Mouse (Mus musculus) hindbrain, embryonic 15.5 days (tissue): Measurements from ENCODE around the gene Gm2115. TPM values are rescaled to one million over a fixed set of nuclear protein-coding genes. Genes with fewer than 3 reads are reported as not detected.

Experiments used
- ATAC-seq: fragments of 200-750 bp; cut with Nextera tagmentation; 2 replicates; pipeline ENCODE4 v1.8.0; 2017; ENCODE audit warnings: low read depth, moderate number of reproducible peaks, moderate TSS enrichment; ENCODE audit not compliant: low FRiP score
- H3K27ac ChIP-seq: fragments of 300-500 bp; sonication (generic); replicated peaks from 2 replicates; pipeline ENCODE4 v1.5.1; 2015; ENCODE audit warnings: mild to moderate bottlenecking, inconsistent platforms
- H3K27me3 ChIP-seq: fragments of 300-500 bp; sonication (generic); 2 replicates; pipeline ENCODE4 v1.6.1; 2015; ENCODE audit warnings: control low read depth, inconsistent platforms
- H3K36me3 ChIP-seq: fragments of 300-500 bp; sonication (generic); 2 replicates; pipeline ENCODE4 v1.6.1; 2015; ENCODE audit warnings: control low read depth, inconsistent platforms
- H3K4me1 ChIP-seq: fragments of 300-500 bp; sonication (generic); replicated peaks from 2 replicates; pipeline ENCODE4 v1.6.1; 2015; ENCODE audit warnings: control low read depth, inconsistent platforms
- H3K4me2 ChIP-seq: fragments of 300-500 bp; sonication (generic); 2 replicates; pipeline ENCODE4 v1.6.1; 2015; ENCODE audit warnings: moderate library complexity, mild to moderate bottlenecking, inconsistent platforms
- H3K4me3 ChIP-seq: fragments of 300-500 bp; sonication (generic); 2 replicates; pipeline ENCODE4 v1.5.1; 2015; ENCODE audit warnings: mild to moderate bottlenecking, inconsistent platforms
- H3K9ac ChIP-seq: fragments of 300-500 bp; sonication (generic); 2 replicates; pipeline ENCODE4 v1.6.1; 2015; ENCODE audit warnings: inconsistent platforms
- H3K9me3 ChIP-seq: fragments of 300-500 bp; sonication (generic); 2 replicates; pipeline ENCODE4 v1.6.1; 2016; ENCODE audit warnings: control low read depth, inconsistent platforms
- WGBS: fragments of 180-500 bp; shearing (Covaris S2); methylation state at CpG from one replicate; pipeline ENCODE4 v1.1.7; 2015; 5-methylcytosine and 5-hydroxymethylcytosine counted together
- polyA plus RNA-seq: library from polyadenylated mRNA; unstranded; fragments of >200 nt; fragmentation: Nextera tagmentation; extraction: Ambion mirVana; gene quantifications from 2 replicates; pipeline ENCODE4 v1.2.1, GENCODE M21; 2015

Gene Gm2115
- polyA plus RNA-seq, 1 experiment from 2014 or later = 1.8 TPM

- no peak overlapping the region for H3K9ac ChIP-seq
- H3K4me2 ChIP-seq = no peak overlapping the region
- peaks cover 6% of the 10 kb centered on the region; the same call in 1 of the 2 replicates for H3K36me3 ChIP-seq
- no peak overlapping the region for H3K27ac ChIP-seq
- ATAC-seq = no peak
- 88% methylated on average over 1 of the region's 1 CpGs for WGBS
- H3K4me1 ChIP-seq = no peaks in the 10 kb centered on the region
- H3K9me3 ChIP-seq = no peaks in the 10 kb centered on the region
- H3K4me3 ChIP-seq = no peak overlapping the region
- H3K27me3 ChIP-seq = no peaks in the 10 kb centered on the region
These were observed 82.9 kb downstream of the Gm2115 start for GRCm38 (mm10) chr7:84611609-84612008.

GRCm38 (mm10) chr7:84612445-84612844, 83.7 kb downstream of the Gm2115 start:
- no peaks in the 10 kb centered on the region for H3K27me3 ChIP-seq
- ATAC-seq = no peak
- WGBS = 94% methylated on average over 4 of the region's 4 CpGs

GRCm38 (mm10) chr7:84618951-84619350, 90.2 kb downstream of the Gm2115 start:
- H3K27me3 ChIP-seq = no peaks in the 10 kb centered on the region
- H3K9ac ChIP-seq = no peak overlapping the region
- no peaks in the 10 kb centered on the region for H3K9me3 ChIP-seq
- no peak for ATAC-seq
- H3K4me3 ChIP-seq = no peak overlapping the region
- no peak overlapping the region for H3K4me2 ChIP-seq
- no peak overlapping the region for H3K27ac ChIP-seq
- 90% methylated on average over 2 of the region's 2 CpGs for WGBS
- H3K4me1 ChIP-seq = no peaks in the 10 kb centered on the region
- H3K36me3 ChIP-seq = peaks cover 6% of the 10 kb centered on the region; the same call in 1 of the 2 replicates

More at GRCm38 (mm10) chr7:84612445-84612844, 83.7 kb downstream of the Gm2115 start:
- Histone ChIP-seq H3K4me3 (no peak overlapping the region), H3K4me2 (no peak overlapping the region), H3K27ac (no peak overlapping the region), H3K4me1 (no peaks in the 10 kb centered on the region), H3K9me3 (no peaks in the 10 kb centered on the region), H3K9ac (no peak overlapping the region), H3K36me3 (peaks cover 6% of the 10 kb centered on the region; the same call in 1 of the 2 replicates)

- peaks cover 4% of the 10 kb centered on the region; the same call in 1 of the 2 replicates for H3K36me3 ChIP-seq
- H3K9ac ChIP-seq = no peak overlapping the region
- H3K27ac ChIP-seq = no peak overlapping the region
- H3K4me1 ChIP-seq = no peaks in the 10 kb centered on the region
- no peak overlapping the region for H3K4me2 ChIP-seq
- H3K4me3 ChIP-seq = no peak overlapping the region
- 94% methylated on average over 3 of the region's 3 CpGs for WGBS
- no peak for ATAC-seq
- no peaks in the 10 kb centered on the region for H3K9me3 ChIP-seq
- H3K27me3 ChIP-seq = no peaks in the 10 kb centered on the region
These were observed 92.2 kb downstream of the Gm2115 start for GRCm38 (mm10) chr7:84620956-84621355.

- Histone ChIP-seq H3K4me1 (no peaks in the 10 kb centered on the region), H3K36me3 (peaks cover 4% of the 10 kb centered on the region; the same call in 1 of the 2 replicates), H3K27ac (no peak overlapping the region), H3K27me3 (no peaks in the 10 kb centered on the region), H3K9me3 (no peaks in the 10 kb centered on the region), H3K9ac (no peak overlapping the region), H3K4me2 (no peak overlapping the region), H3K4me3 (no peak overlapping the region)
- no peak for ATAC-seq
- 97% methylated on average over 4 of the region's 4 CpGs for WGBS
These were observed 95.0 kb downstream of the Gm2115 start for GRCm38 (mm10) chr7:84623718-84624117.

GRCm38 (mm10) chr7:84631878-84632277, 103.1 kb downstream of the Gm2115 start:
- WGBS = 92% methylated on average over 3 of the region's 3 CpGs
- H3K4me3 ChIP-seq = no peak overlapping the region
- ATAC-seq = no peak
- H3K4me2 ChIP-seq = no peak overlapping the region
- H3K36me3 ChIP-seq = peaks cover 24% of the 10 kb centered on the region
- no peaks in the 10 kb centered on the region for H3K4me1 ChIP-seq
- no peak overlapping the region for H3K9ac ChIP-seq
- H3K27me3 ChIP-seq = no peaks in the 10 kb centered on the region
- H3K9me3 ChIP-seq = no peaks in the 10 kb centered on the region
- H3K27ac ChIP-seq = no peak overlapping the region

Other genes with a start within 250 kb of the Gm2115 start
- gene Arnt2, start 118.8 kb upstream of the Gm2115 start, polyA plus RNA-seq = 65.6 and 74.6 TPM in 2 replicates
- gene Fah, start 77.8 kb downstream of the Gm2115 start, polyA plus RNA-seq = 13.2 and 13.6 TPM in 2 replicates
- 181 and 183 TPM in 2 replicates for gene Zfand6, start 161.0 kb downstream of the Gm2115 start, polyA plus RNA-seq